Mouse (Mus musculus) midbrain, embryonic 10.5 days (tissue): ENCODE measurements around the gene Bnip2. TPM values are rescaled to one million over a fixed set of nuclear protein-coding genes. Genes with fewer than 3 reads are reported as not detected.

ENCODE experiments used
- polyA plus RNA-seq: library from polyadenylated mRNA; unstranded; fragments of >200 nt; fragmentation: Nextera tagmentation; extraction: Ambion mirVana; gene quantifications from 2 replicates; pipeline ENCODE4 v1.2.1, GENCODE M21; 2016

Gene Bnip2
- polyA plus RNA-seq, 1 experiment from 2014 or later = 102 TPM

Other genes starting within 250 kb of the Bnip2 start
- gene Foxb1, start 228.5 kb upstream of the Bnip2 start, polyA plus RNA-seq = 13.0 and 15.1 TPM in 2 replicates
- gene Gtf2a2, start 23.1 kb downstream of the Bnip2 start, polyA plus RNA-seq = 200 TPM in 2 replicates
- gene Gcnt3, start 48.6 kb downstream of the Bnip2 start, polyA plus RNA-seq = not detected in 2 replicates
- 6.1 and 8.5 TPM in 2 replicates for gene Fam81a, start 153.1 kb downstream of the Bnip2 start, polyA plus RNA-seq
- gene Myo1e, start 217.9 kb downstream of the Bnip2 start, polyA plus RNA-seq = 12.1 and 12.6 TPM in 2 replicates